Mouse (Mus musculus): ENCODE results near the gene Rasal3.

GRCm38 (mm10) chr17:32415417-32416020 is 12.1 kb upstream of the Rasal3 start:
- no peak for TF ChIP-seq CTCF (IDR thresholded peaks at IDR 0.05; ENCODE audit: low read depth, low read length)
- TF ChIP-seq POLR2A (IDR thresholded peaks at IDR 0.05; ENCODE audit: borderline replicate concordance, low read depth, low read length), result no peak
